Mouse (Mus musculus) testis, adult 2 months (tissue): Measurements from ENCODE around the gene Rnf150.

Experiments used
- CTCF ChIP-seq: fragments of 200-500 bp; IDR thresholded peaks from 2 replicates; pipeline ENCODE4 v1.5.1; 2012; ENCODE audit warnings: low read depth, mild to moderate bottlenecking, inconsistent platforms, low read length, moderate library complexity; ENCODE audit not compliant: control insufficient read depth, insufficient read depth, insufficient replicate concordance
- POLR2A ChIP-seq: fragments of 200-500 bp; IDR thresholded peaks from 2 replicates; pipeline ENCODE4 v1.6.1; 2012; ENCODE audit warnings: low read depth, mild to moderate bottlenecking, inconsistent platforms, low read length, moderate library complexity; ENCODE audit not compliant: control insufficient read depth

- no peak for TF ChIP-seq CTCF
- no peak for TF ChIP-seq POLR2A
Observed at GRCm38 (mm10) chr8:83037321-83037720, 174.2 kb downstream of the Rnf150 start.
